Mouse (Mus musculus) cerebellum, adult 9-11 months (tissue): ENCODE results near the gene Ipo11.
"Not testable (repeated sequence)": the region's sequence is repeated elsewhere in the genome, so short reads cannot be mapped to it uniquely, and the experiment has no call there.

Experiments used
- DNase-seq: peaks from one replicate; pipeline ENCODE4 v3.0.0; 2022

The Ipo11 gene

DNA sequence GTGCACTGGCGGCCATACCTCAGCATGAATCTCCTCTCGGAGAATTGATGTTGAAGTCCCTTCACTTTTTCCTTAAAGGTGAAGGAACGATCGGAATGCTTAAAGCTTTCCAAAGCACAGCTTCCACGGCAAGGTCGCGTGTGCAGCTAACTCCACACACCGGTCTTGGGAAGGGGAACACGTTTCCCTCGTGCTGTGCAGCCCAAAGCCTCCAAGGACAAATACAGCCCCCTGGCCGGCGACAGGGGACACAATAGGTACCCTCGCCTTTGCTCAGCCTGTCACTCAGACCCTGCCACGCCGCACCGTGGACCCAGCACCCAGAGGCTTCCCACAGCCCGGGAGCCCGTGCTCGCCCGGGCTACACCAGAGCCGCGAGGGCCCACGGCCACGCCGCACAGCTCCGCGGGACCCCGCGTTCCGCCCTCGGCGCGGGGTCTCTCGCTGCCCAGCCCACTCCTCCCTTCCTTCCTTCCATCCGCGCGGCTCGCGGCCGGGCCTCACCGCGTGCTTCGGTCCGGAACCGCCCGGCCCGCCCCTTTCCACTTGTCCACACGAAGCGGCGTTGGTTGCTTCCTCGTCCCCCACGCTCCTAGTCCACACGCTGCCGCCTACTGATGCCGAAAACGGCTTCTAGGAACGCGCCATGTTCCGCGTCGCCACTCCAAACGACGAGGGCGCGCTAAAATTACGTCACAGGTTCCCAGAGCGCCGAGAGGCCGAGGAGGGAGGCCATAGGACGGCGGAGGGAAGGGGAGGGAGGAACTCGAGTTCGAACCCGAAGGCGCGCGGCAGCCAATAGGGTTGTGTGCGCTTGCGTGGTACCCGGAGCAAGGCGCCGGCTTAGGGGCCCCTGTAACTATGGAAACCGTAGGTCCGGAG is at the start of gene Ipo11:
Ipo11 (minus strand) TSS at position 703 of the 882 bp plus-strand sequence.
- peak; percentile 91 for DNase-seq

DNA sequence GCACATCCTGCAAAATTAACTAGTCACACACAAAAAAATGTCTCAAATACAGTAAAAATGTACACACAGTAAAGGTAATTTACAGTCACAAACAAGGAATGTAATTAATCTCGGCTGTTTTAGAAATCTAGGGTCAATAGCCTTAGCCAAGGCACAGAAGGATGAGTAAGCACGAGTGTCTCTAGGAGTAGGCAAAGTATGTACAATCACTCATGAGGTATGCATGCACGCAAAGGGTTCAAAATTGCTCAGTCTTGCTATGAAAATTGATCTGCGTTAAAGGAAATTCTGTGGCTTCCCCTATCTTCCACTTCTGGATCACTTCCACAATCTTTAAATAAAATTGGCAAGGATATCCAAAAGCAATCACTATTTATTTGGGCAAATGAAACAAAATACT is 24.7 kb upstream of the Ipo11 start:
- no peak for DNase-seq

DNA sequence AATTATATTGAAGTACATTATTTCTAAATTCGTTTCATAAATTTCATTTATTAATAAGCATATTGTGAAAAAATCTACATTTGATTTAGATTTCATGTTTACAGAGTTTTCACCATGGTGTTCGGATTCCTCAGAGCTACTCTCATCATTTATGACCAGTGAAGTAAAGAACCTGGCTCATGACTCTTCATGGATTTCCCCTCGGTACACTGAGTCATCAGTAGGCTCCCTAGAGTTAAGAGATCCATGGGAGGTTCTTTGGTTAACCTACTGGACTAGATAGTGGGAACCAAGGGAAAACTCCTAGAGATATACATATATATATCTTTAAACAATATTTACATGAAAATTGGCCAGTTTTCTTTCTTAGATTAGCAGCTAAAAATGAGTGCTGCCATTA is 23.8 kb upstream of the Ipo11 start:
- no peak for DNase-seq

- no peak for DNase-seq
Measured at GRCm38 (mm10) chr13:106958286-106958685, 21.5 kb upstream of the Ipo11 start.

- DNase-seq = no peak
Measured at GRCm38 (mm10) chr13:106957554-106957953, 20.8 kb upstream of the Ipo11 start.

- DNase-seq = no peak
Measured at GRCm38 (mm10) chr13:106954880-106955279, 18.1 kb upstream of the Ipo11 start.

GRCm38 (mm10) chr13:106947583-106947982 is 10.8 kb upstream of the Ipo11 start:
- DNase-seq = no peak

GRCm38 (mm10) chr13:106946594-106947540 is 10.1 kb upstream of the Ipo11 start, which contains the start of gene Dimt1:
Dimt1 (plus strand) TSS chr13:106947127.
- DNase-seq = peak; percentile 95

- peak; percentile 24 for DNase-seq
Measured at GRCm38 (mm10) chr13:106945518-106945917, 8.8 kb upstream of the Ipo11 start.

DNA sequence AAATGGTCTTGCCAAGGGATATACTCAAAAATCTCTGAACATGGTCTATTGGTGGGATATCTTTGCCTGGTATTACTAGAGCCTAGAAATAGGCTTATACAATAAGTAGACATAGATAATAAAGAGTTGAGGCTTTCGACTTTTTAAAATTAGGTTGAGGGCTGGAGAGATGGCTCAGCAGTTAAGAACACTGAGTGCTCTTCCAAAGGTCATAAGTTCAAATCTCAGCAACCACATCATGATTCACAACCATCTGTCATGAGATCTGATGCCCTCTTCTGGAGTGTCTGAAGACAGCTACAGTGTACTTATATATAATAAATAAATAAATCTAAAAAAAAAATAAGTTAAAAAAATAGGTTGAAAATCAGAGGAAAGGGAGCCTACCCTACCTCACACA is 6.0 kb upstream of the Ipo11 start:
- no peak for DNase-seq

DNA sequence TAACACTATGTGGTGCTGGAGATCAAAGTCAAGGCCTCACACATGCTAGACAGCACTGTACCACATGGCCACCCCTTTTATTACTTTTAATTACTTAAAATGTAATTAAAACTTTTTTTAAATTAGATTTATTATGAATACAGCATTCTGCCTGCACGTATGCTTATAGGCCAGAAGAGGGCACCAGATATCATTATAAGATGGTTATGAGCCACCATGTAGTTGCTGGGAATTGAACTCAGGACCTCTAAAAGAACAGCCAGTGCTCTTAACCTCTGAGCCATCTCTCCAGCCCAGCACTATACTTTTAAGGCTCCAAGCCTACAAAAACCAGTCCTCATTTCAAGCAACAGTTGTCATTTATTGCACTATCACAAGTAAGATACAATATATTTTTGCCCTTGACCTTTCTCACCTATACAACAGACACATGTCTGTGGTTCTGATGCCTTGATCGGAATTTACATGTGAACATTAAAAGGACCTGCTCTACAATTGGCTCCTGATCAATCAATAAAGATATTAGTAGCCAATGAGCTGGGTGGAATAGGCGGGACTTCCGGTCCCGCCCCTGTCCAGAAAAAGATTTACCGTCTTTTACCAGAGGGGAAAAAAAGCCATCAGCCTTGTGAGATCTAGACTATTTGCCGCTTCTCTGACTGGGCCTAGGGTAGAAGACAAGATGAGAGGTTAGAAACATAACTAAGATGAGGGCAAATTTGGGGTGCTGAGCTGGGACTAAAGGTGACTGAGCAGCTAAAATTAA is 4.6 kb upstream of the Ipo11 start:
- DNase-seq = no peak

DNA sequence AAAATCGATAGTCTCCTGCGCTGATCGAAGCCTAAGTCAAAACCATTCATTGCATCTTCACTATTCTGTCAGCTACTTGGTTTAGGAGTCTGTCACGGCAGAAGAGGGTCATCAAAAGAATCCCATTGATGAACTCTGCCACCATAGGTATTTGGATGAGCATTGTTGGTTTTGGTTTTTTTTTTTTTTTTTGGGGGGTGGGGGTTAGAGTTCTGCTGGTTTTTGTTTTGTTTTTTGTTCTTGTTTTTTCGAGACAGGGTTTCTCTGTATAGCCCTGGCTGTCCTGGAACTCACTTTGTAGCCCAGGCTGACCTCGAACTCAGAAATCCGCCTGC is 347 bp upstream of the Ipo11 start:
- no peak for DNase-seq

DNA sequence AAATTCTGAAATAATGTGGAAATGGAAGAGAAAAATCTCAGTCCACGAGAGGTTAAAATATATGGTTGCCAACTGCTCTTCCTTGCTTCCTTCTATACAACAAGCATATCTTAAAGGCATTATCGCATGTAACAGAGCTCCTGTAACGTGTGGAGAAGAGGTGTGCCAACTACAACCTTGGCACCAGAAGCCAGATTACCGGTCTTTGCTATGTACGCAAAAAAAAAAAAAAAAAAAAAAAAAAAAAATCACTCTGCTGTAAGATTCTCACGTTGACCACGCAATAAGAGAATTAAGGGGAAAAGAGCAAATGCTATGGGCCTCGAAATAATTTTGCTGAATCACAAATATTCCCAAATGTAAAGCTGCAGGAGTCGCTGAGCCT is 895 bp downstream of the Ipo11 start:
- DNase-seq = no peak

DNA sequence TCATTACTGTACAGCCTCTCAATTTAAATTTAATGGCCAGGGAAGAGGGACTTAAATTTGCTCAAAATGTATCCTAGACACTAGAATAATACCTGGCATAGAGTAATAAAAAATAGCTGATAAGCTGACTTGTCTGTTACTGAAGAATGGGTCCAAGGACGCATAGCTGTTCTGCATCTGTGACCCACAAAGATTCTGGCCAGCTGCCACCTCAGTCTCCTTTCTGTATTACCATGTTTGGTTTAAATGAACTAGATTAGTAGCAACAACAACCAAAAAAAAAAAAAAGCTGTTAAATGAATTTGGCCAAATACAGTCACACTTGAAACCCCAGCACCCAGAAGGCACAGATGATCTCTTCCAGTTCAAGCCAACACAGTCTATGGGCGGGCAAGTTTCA is 7.6 kb downstream of the Ipo11 start:
- DNase-seq = no peak

GRCm38 (mm10) chr13:106928296-106928695 is 8.5 kb downstream of the Ipo11 start:
- no peak for DNase-seq

DNA sequence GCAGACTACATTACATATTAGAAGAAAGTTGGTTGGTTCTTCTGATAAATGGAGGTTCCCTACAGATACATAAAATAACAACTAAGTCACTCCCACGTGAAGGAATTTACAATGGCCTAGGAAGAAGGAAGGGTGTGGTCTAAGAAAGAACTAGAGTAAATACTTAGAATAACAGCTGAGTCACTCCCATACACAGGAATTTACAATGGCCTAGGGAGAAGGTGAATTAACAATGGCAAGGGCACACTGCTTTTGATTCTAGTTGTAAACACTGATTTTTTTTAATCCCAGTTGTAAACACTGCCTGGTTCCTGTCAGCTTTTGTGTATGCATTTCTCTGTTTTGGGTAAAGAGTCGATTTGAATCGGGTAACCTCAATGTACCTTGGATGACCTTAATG is 10.8 kb downstream of the Ipo11 start:
- DNase-seq = not testable (repeated sequence)

DNA sequence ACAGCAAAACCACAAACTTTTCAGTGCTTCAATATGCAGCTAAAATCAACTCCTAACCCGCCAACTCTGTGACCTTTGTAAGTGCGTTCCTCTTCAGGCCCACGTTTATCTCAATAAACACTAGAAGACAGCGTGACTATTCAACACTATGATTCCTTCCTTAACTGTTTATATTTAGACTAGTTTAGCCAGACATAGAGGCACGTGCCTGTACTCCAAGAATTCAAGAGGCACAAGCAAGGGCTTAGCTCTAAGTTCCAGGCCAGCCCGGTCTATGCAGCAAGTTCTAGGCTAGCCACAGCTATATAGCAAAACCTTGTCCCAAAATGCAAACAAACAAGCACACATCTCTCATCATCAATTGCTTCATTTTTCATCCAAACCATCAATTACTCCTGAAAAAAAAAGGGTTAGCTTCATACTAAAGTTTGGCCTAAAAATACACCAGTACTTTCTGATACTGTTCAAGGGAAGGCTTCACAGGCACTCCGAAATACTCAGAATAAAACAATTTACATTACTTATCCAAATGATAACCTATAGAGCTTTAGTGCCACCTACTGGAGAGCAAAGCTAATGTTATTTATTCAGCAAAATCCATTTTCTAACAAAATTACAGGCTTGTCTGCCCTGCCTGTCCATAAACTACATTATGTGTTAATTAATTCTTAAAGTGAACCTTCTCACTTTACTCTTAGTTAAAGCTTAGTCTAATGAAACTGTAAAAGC is 18.3 kb downstream of the Ipo11 start:
- no peak for DNase-seq

- no peak for DNase-seq
Measured at GRCm38 (mm10) chr13:106913125-106913736, 23.5 kb downstream of the Ipo11 start.

GRCm38 (mm10) chr13:106910096-106910495 is 26.7 kb downstream of the Ipo11 start:
- DNase-seq = no peak

GRCm38 (mm10) chr13:106907273-106907672 is 29.5 kb downstream of the Ipo11 start:
- peak; percentile 59 for DNase-seq

- not testable (repeated sequence) for DNase-seq
Measured at GRCm38 (mm10) chr13:106905154-106905553, 31.6 kb downstream of the Ipo11 start.

DNA sequence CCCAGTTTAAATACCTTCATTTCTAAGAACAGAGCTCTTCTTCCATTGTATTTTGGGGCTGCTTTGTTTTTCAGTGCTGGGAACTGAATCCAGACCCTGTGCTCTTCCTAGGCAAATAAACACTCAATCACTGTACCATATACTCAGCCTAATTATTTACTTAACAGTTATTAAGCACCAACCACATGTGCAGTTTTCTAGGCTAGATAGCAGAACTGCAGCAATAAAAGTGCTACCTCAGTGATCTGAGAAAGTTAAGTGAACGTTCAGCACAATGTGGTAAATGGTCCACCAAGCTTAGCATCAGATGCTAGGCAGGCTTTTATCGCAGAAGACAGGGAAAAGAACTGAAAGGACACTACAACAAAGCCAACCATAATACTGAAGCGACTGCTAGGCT is 32.1 kb downstream of the Ipo11 start:
- no peak for DNase-seq
